Mouse (Mus musculus): ENCODE results near the gene Spx. TPM values are rescaled to one million over a fixed set of nuclear protein-coding genes. Genes with fewer than 3 reads are reported as not detected.

Gene Spx
- total RNA-seq, 4 experiments from 2014 or later = not detected

DNA sequence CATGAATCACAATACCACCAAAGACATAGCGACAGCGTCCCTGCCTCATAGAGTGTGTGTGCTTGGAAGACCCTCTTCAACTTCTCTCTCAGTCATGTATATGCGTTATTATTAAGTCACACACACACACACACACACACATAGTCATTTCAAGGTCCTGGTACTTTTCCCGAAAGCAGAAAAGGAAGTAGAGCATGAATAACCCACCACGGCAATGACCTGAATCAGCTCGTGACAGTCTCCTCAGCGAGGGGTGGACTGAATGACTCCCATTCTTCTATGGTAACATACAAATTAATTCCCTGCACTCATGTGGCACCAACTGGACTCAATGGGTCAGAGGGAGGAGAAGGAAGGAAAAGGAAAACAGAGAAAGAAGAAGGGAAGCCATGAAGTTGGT lies 11.7 kb downstream of the Spx start:
- no peak for DNase-seq (ENCODE audit: low spot score in 2 of 2)

DNA sequence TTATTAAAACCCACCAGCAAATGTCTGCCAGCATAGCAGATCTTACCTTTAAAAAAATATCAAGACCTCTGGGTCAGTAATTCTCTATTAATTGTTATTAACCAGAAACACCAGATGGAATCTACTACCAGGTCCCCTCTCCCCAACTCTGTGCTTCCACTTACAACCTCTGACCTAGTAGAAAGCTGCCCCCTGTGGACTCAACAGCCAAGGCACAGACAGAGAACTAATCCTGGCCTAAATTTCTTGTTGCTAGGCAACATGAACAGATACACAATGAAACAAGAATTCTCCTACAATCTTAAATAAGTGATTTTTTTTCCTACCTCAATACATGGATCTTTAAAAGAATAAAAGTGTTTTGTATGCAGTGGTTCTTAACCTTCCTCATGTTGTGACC lies 15.8 kb downstream of the Spx start:
- DNase-seq (ENCODE audit: low spot score in 2 of 2) = no peak

DNA sequence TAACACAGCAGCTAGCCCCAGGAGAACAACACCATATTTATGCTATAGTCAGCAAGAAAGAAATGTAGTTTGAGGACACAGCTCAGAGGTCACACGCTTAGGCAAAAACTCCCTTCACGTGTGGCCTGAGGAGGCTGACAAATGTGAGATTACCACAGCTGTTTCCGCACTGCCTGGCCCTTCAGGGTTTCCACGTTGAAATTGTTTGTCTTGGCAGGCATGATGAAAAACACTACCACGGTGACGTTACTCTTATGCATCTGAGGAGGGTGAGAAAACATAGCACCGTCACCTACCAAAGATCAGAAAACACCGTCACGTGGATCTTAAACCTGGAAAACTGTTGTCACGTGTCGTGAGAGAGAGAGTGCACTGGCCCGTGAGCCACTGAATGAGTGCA lies 38.1 kb downstream of the Spx start:
- DNase-seq (ENCODE audit: low spot score in 2 of 2) = no peak

GRCm38 (mm10) chr6:142453311-142453710 lies 40.1 kb downstream of the Spx start:
- no peak for DNase-seq (ENCODE audit: low spot score in 2 of 2)

DNA sequence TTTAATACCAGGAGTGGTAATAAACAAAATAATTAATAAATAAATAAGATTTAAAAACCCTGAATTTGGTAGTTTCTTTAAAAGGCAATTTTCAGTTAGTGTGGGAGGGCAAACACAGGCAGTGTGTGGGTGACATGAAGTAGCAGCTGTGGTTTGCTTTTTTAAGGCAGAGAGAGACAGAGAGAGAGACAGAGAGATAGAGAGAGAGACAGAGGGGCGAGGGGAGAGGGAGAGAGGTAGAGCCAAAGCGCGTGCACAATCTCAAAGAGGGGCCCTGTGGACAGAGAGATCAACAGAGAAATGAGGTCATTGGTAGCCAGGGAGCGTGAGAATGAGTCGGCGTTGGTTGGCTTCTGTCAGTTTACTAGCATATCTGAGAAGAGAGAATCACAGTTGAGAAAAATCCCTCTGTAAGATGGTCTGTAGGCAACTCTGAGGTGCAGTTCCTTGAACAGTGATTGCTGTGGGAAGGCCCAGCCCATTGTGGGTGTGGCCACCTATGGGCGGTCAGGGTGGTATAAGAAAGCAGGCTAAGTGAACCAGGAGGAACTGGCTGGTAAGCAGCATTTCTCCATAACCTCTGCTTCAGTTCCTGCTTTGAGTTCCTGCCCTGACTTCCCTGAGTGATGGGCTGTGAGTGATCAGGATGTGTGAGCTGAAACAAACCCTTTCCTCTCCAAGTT lies 42.2 kb downstream of the Spx start:
- DNase-seq (ENCODE audit: low spot score in 2 of 2) = no peak

DNA sequence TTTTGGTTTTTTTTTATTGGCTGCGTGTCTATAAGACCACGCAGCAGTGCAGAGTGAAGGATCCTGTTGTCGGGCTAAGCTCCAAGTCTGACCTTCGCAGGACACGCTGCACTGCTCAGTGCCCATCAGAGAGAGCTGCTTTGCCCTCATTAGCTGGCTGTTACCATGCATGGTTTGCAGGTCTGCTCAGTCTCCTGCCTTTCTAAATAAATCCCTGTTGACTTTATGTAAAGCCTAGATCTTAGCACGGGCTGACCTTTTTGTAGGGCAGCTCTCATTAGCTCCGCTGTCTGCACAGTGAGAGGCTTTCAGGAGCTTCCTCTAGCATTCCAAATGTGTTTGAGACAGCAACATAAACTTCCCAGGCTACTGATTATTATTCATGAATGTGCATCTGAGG lies 44.8 kb downstream of the Spx start:
- no peak for DNase-seq (ENCODE audit: low spot score in 2 of 2)

DNA sequence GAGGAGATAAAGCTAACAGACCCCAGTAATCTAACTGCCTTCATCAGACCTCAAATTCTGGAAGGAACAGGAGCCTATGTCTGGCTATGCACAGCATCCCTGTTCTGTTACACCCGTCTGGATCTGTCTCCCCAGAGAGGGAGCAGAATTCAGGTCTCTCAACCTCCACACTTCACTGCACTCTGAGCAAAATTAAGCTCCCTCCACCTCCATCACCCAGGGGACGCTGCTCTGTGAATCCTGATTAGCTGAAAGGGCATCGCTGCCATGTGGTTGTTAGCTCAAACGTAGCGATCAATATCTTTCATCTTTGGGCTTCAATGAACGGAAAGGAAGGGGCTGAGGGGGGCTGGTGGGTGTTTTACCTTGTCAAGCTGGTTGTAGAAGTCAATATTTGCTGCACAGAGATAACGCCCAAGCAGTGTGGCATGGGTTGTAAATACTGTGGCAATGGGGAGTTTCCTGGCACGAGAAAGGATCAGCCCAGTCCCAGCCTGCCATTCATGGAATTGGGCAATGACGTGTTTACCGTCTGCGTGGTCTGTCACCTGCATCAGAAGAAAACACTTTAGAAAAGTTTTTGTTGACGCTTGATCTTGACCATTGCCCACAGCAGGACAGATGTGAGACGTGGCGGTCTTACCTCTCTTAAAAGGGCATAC lies 45.9 kb downstream of the Spx start:
- DNase-seq (ENCODE audit: low spot score in 2 of 2) = no peak

DNA sequence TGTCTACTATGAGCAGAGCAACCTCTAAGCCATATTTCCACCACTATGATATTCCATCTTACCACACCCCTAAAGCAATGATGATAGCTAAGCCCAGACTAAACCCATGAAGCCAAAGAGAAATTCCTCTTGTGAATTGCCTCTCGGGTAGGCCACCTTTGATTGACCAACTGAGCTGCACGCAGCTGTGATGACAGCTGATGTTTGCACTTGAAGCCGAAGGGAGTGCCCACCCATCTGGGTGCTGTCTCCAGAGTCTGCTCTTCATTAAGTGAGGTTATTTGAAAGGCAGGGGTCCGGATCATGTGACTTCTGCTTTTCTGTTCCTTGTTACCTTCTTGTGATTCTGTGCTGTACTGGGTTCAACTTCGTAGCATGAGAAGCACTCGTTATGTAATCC lies 49.0 kb downstream of the Spx start:
- DNase-seq (ENCODE audit: low spot score in 2 of 2) = no peak

Other genes with a start within 250 kb of the Spx start
- not detected for gene Slco1a6, start 204.9 kb upstream of the Spx start, total RNA-seq (2022)
- not detected for gene Iapp, start 115.0 kb upstream of the Spx start, total RNA-seq (2022)
- gene Slco1a5, start 90.5 kb upstream of the Spx start, total RNA-seq (2022) = not detected
- 10 to 100 TPM in 1 of 4 experiments, 1 to 10 TPM in 3; 7.3 to 11.3 (median 9.3) TPM for gene Pyroxd1, start 67.8 kb upstream of the Spx start, total RNA-seq (2022)
- gene Recql, start 26.4 kb upstream of the Spx start, total RNA-seq (2022) = 1 to 10 TPM; 4.4 to 6.2 (median 4.9) TPM
- 10 to 100 TPM; 16.5 to 19.9 (median 17.1) TPM for gene Golt1b, start 26.2 kb upstream of the Spx start, total RNA-seq (2022)
- gene Gys2, start 59.7 kb downstream of the Spx start, total RNA-seq (2022) = under 1 TPM in 2 of 4 experiments, not detected in 2; 0.16 to 0.18 TPM
- gene Ldhb, start 94.5 kb downstream of the Spx start, total RNA-seq (2022) = 100 to 1,000 TPM; 332 to 451 (median 374) TPM
- gene Kcnj8, start 158.2 kb downstream of the Spx start, total RNA-seq (2022) = 1 to 10 TPM; 2.9 to 9.0 (median 6.3) TPM

Data from gastrocnemius, adult 8-10 months (tissue).